Mouse (Mus musculus) T-helper 2 cell (primary cell): Measurements from ENCODE around the gene Nit1.
"Not testable (repeated sequence)": the region's sequence is repeated elsewhere in the genome, so short reads cannot be mapped to it uniquely, and the experiment has no call there.

Experiments used
- in situ Hi-C: fragments of 300-600 bp; cut with MboI, MseI; formaldehyde crosslinking; loops from one replicate; pipeline ENCODE4 v1.15.1; 2025; ENCODE audit warnings: high pct_unique_total_duplicates

The Nit1 gene

DNA sequence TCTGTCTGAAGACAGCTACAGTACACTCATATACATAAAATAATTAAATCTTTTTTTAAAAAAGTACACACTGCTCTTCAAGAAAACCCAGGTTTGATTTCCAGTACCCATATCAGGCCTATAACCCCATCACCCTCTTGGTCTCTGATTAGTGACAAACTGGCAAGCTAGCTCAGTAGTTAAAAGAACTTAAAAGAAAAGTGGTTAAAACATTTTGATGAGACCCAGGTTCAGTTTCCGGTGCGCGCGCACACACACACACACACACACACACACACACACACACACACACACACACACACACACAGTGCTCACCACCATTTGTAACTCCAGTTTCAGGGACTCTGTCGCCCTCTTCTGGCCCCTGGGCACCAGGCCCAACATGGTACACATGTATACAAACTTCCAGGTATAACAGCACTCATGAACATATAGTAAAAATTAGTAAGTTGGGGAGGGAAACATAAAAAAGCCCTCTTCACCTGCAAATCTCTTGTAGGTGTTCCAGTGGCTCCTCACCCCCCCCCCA lies 10.4 kb upstream of the Nit1 start:
- in situ Hi-C loops: no loop called here

- in situ Hi-C loops: loop anchor here (5.0 kb wide), 1 partner anchor 67 kb away; the partner anchor contains the start of gene Ppox
Measured at GRCm38 (mm10) chr1:171349210-171349609, 3.8 kb upstream of the Nit1 start.

DNA sequence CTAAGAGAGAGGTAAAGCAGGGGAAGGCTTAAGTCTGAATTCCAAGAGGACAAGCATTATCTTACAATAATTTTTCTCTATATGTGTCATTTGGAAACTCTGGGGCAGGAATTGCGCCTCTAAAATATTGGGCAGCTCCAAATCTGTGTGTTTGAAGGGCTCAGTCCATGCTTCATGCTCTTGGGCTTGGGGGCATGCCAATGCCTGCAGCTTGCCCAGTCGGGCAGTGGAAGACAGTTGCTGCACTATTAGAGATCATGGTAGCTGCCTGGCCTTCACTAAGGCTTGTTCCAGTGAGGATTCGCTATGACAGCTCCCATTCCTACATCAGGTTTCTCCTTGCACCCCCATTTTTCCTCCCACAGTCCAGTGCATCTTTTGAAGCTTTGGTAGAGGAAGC lies 3.2 kb upstream of the Nit1 start:
- in situ Hi-C loops: loop anchor here (5.0 kb wide), 1 partner anchor 66 kb away; the partner anchor contains the start of gene Ppox

- in situ Hi-C loops: loop anchor here (5.0 kb wide), 1 partner anchor 64 kb away; the partner anchor contains the start of gene Ppox
Measured at GRCm38 (mm10) chr1:171346095-171346450, 627 bp upstream of the Nit1 start.

DNA sequence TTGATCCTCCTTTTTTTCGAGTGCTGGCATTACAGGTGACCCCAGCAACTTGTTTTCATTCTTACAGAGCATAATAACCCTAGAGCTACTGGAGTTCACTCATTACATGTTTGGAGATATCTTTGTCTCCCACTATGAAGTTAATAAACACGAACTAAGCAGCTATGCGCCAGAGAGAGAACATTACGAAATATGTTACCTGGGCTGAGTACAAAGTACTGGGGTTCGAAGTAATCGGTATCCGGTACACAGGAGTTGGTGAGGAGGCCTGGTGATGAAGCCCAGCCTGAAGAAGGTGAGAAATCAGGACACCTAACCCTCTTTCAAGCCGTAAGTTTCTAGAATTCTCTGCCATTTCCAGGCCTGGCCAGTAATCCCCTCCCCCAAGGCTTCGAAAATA lies 731 bp downstream of the Nit1 start:
- in situ Hi-C loops: loop anchor here (5.0 kb wide), 1 partner anchor 62 kb away; the partner anchor contains the start of gene Ppox

GRCm38 (mm10) chr1:171343922-171344677 lies 1.3 kb downstream of the Nit1 start:
- in situ Hi-C loops: no loop called here

- in situ Hi-C loops: no loop called here
Measured at GRCm38 (mm10) chr1:171342262-171343207, 2.9 kb downstream of the Nit1 start.

GRCm38 (mm10) chr1:171330216-171330560 lies 15.3 kb downstream of the Nit1 start:
- in situ Hi-C loops: no loop called here

DNA sequence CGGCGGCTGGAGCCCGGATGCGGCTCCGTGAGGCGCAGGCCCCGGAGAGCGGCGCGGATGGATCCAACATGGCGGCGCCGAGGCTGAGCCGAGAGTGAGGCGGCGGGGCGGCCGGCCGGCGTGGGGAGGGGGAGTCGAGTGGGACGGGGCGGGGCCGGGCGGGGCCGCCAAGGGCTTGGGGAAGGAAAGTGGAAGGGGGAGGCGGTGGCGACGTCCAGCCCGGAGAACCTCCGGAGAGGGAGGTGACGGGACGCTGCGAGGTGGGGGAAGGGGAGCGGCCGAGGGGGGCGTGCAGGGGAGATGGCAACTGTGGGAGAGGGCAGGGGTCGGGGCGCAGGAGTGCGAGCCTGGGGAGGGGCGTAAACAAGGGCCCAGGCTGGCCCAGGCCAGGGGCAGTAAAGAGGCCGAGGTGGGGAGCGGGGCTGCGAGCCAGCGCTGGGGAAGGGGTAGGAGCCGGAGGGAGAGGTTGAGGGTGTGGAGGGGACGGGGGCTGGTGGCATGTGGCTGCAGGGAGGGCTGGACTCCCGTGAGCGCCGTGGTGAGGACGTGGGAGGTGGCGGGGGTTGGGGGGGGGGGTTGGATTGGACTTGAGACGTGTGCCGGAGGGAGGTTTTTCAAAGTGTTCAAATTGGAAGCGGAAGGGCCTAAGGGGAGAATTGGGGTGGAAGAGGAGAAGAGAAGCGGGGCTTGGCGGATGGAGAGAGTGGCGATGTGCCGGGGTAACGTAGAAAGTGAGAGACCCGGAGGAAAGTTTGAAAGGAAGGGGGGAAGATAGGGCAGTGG lies 15.8 kb downstream of the Nit1 start:
- in situ Hi-C loops: no loop called here

DNA sequence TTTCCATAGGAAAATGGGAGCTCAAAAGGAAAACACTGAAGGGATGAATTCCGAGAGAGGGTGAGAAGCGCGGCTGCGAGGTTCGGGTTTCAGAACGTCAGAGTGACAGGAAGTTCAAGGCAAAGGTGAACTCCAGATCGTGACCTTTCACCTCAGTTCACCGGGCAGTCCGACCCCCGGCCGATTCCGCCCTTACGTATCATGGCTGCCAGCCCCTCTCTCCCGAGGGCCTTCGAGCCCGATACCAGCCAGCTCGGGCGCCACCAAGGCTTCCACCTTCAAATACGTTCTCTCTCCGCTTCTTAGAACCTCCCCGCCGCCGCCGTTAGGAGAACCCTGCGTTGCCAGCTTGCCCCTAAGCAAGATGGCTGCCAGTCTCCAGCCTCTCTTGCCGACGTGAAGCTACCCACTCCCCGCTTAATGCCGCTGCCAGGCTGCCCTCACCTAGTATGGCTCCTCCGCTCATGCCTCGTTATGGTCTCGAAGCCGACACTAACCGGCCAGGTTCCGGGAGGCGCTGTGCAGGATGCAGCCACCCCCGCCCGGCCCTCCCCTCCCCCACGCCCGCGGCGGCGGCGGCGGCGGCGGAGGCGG lies 16.5 kb downstream of the Nit1 start, which contains the start of gene Dedd:
Dedd (plus strand) TSS at position 307 of the 594 bp plus-strand sequence.
- in situ Hi-C loops: no loop called here

- in situ Hi-C loops: no loop called here
Measured at GRCm38 (mm10) chr1:171328244-171328643, 17.2 kb downstream of the Nit1 start.

GRCm38 (mm10) chr1:171326588-171326987 lies 18.9 kb downstream of the Nit1 start:
- in situ Hi-C loops: not testable (repeated sequence)

GRCm38 (mm10) chr1:171325571-171325970 lies 19.9 kb downstream of the Nit1 start:
- in situ Hi-C loops: no loop called here

- in situ Hi-C loops: no loop called here
Measured at GRCm38 (mm10) chr1:171322012-171322411, 23.4 kb downstream of the Nit1 start.

GRCm38 (mm10) chr1:171321415-171321814 lies 24.0 kb downstream of the Nit1 start:
- in situ Hi-C loops: no loop called here

- in situ Hi-C loops: no loop called here
Measured at GRCm38 (mm10) chr1:171320151-171320550, 25.3 kb downstream of the Nit1 start.

DNA sequence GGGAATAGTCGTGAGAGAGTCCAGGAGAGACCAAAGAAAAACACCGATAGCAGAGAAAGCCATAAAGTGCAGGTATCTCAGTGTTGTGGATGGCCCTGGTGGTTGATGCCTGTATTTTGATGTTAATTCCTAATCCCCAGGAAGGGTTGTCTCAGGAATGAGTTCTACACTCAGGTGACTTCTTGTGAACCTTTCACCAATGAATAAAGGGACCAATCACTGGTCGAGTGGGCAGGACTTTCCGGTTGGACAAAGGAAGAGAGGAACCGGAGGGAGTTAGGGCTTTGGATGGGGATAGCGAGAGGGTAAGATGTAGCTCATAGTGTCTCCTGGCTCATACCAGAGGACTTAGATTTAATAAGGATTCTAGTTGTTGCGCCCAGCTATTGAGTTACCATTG lies 25.7 kb downstream of the Nit1 start:
- in situ Hi-C loops: no loop called here

DNA sequence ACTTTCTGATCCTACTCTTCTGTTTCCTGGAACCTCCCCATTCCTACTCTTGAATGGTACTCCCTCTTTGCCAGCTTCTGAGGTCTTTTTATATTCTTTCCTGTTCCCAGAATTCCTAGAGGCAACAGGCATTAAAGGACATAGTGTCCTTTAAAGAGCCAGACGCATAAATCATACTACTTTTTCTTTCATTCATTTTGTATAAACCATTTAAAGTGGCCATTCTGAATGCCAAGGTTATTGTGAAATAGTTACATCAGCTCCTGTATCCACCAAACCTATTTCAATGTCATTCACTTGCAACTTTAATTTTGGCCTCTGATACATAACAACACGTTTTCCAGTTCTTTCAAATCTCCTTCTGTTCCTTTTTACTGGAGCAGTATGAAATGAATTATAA lies 36.1 kb downstream of the Nit1 start:
- in situ Hi-C loops: no loop called here

DNA sequence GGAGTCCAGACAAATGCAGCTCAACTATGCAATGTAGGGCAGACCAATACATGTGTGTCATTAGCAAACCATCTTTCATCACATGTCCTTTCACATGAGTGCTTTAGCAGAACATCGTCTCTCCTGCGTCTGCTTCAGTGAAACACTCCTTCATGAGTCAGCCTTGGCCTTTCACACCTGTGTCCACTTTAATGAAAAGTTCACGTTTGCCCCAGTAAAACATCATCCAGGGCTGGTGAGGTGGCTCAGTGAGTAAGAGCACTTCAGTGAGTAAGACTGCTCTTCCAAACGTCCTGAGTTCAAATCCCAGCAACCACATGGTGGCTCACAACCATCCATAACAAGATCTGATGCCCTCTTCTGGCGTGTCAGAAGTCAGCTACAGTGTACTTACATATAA lies 39.3 kb downstream of the Nit1 start:
- in situ Hi-C loops: not testable (repeated sequence)

GRCm38 (mm10) chr1:171298226-171298625 lies 47.2 kb downstream of the Nit1 start:
- in situ Hi-C loops: no loop called here

- in situ Hi-C loops: no loop called here
Measured at GRCm38 (mm10) chr1:171295063-171295402, 50.4 kb downstream of the Nit1 start.
